Mouse (Mus musculus): Measurements from ENCODE around the gene Rft1. TPM values are rescaled to one million over a fixed set of nuclear protein-coding genes. Genes with fewer than 3 reads are reported as not detected.
A peak's percentile ranks its signal among the peaks of the same experiment; 100 is the strongest.
"Not testable (repeated sequence)": the region's sequence is repeated elsewhere in the genome, so short reads cannot be mapped to it uniquely, and the experiment has no call there.

Rft1 gene
- polyA plus RNA-seq, 1 experiment = 18.7 TPM

DNA sequence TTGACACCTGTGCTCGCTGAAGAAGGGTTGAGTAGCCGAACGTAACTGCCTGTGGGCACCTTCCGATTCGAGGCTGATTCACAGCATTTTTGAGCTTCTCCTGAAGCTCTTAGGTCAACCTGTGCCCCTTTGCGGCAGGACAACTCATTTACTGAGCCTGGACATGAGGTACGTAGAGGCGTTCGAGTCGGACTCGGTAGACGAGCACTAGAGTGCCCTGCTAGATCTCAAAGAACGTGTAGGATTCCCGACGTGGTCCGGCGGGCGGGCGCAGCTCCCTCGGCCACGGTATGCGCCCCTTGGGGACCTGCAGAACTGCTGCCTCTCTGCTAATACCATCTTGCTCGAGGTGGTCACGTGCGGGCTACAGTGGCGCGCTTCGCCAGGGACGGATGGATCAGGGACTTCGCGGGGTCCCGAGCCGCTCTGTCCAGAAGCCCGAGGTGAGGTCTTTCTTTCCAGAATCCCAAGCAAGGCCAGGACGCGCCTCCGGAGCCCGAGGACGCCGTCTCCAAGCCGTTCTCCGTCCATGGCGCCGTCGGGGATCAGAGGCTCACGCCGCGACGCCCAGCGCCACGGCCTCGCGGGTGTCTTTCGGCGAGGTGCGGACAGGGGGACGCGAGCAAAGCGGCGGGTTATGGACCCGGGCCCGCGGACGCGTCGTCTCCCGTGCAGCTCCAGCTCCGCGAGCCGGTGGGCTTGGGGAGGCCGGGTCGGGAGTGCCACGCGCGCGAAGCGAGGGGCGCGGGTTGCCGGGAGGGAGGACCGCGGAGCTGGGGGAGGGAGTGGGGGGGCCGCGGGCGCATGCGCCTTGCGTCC is 60.8 kb downstream of the Rft1 start, which contains the start of gene Sfmbt1:
Gene Sfmbt1, plus strand, starts transcription at position 51 of the 819 bp plus-strand sequence.
- 3% methylated on average over 86 of the region's 87 CpGs for WGBS
- H3K4me1 ChIP-seq (ENCODE audit: control insufficient read depth, insufficient read depth, low read length) = peaks cover 7% of the 10 kb centered on the region
- DNase-seq = no peak
- H3K4me3 ChIP-seq (replicated peaks; ENCODE audit: extremely low read depth, low read depth, low read length) = peak within 1 kb of the TSS; percentile 69
- TF ChIP-seq POLR2A (IDR thresholded peaks at IDR 0.05; ENCODE audit: borderline replicate concordance, extremely low read depth, low read depth, low read length) = no peak
- TF ChIP-seq CTCF (IDR thresholded peaks at IDR 0.05; ENCODE audit: insufficient read depth, low read length) = no peak

DNA sequence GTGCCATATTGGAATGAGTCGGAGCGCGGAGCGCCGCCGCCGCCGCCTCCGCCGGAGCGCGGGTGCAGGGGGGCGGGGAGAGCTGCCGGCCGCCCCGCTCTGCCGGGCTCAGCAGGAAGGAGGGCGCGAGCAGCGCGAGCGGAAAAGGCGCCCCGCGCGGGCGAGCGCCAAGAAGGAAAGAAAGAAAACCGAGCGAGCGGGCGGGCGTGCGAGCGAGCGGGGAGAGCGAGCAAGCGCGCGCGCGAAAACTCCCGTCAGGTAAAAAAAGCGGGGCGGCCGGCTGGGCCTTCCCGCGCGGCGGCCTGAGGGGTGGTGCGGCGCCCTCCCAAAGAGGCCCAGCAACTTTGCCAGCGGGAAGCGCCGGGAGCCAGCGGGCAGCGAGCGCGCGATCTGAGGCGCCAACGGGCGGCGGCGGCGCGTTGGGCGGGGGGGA is 61.5 kb downstream of the Rft1 start:
- WGBS = under 1% methylated on average over 67 of the region's 68 CpGs
- DNase-seq = peak; percentile 69
- no peak for TF ChIP-seq POLR2A (IDR thresholded peaks at IDR 0.05; ENCODE audit: borderline replicate concordance, extremely low read depth, low read depth, low read length)
- no peak for TF ChIP-seq CTCF (IDR thresholded peaks at IDR 0.05; ENCODE audit: insufficient read depth, low read length)
- Histone ChIP-seq H3K4me3 (replicated peaks; ENCODE audit: extremely low read depth, low read depth, low read length) (peak overlapping the region; percentile 69), H3K4me1 (ENCODE audit: control insufficient read depth, insufficient read depth, low read length) (peaks cover 7% of the 10 kb centered on the region)

DNA sequence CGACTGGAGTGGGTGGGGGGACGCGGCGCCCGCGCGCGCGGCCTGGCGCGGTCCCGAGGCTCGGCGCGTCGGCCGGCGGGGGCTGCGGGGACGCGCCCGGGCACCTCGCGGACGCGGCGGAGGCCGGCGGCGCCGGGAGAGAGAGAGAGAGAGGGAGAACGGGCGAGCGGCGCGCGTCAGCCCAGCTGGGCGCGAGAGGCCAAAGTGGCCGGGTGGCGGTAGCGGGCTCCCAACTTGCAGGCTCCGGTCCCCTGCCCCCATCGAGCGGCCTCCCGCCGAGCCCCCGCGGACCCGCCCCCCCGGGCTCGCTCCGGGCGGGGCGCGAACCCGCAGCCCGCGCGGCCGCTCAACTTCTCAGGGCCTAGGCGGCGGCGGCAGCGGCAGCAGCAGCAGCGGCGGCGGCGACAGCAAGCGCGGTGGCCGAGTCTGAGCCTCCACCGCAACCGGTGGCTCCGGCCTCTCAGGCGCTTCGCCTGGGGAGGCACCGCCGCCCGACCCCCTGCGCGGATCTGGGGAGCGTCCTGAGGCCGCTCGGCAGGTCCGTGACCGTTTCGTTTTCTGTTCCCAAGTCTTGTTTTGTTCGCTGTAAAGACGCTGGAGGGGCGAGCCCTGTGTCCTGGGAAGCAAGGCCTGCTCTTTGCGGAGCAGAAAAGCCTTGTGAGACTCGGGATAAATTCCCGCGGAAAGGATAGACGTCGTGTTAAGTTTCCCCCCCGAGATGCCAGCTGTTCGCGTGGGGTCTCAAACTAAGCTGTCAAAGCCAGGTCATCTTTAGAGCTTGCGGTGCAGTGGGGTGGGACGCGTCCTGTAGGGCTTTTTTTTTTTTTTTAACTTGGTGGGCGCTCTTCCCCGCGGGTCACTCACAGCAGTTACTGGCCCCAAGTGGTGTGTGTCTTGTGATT is 62.1 kb downstream of the Rft1 start:
- no peak for TF ChIP-seq POLR2A (IDR thresholded peaks at IDR 0.05; ENCODE audit: borderline replicate concordance, extremely low read depth, low read depth, low read length)
- no peak for TF ChIP-seq CTCF (IDR thresholded peaks at IDR 0.05; ENCODE audit: insufficient read depth, low read length)
- peak overlapping the region; percentile 69 for H3K4me3 ChIP-seq (replicated peaks; ENCODE audit: extremely low read depth, low read depth, low read length)
- H3K4me1 ChIP-seq (ENCODE audit: control insufficient read depth, insufficient read depth, low read length) = peaks cover 7% of the 10 kb centered on the region
- 1% methylated on average over 94 of the region's 106 CpGs for WGBS
- DNase-seq = peak; percentile 68

DNA sequence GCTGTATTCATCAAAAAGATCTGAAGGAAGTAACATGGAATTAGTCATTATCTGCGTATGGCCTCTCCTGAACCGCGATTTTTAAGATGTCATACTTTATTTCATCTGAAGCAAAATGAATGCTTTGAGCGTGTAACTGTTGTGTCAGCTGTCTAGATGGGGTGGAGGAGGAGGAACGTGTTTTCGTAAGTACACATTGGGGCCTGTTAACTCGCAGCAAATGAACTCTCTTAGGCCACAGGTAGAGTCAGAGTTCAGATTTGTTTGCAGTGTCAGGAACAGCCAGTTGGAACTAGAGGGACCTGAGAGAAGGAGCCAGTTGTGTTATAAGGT is 62.8 kb downstream of the Rft1 start:
- no peak for DNase-seq
- H3K4me1 ChIP-seq (ENCODE audit: control insufficient read depth, insufficient read depth, low read length) = peaks cover 7% of the 10 kb centered on the region
- TF ChIP-seq POLR2A (IDR thresholded peaks at IDR 0.05; ENCODE audit: borderline replicate concordance, extremely low read depth, low read depth, low read length) = no peak
- no peak for TF ChIP-seq CTCF (IDR thresholded peaks at IDR 0.05; ENCODE audit: insufficient read depth, low read length)
- peak overlapping the region; percentile 69 for H3K4me3 ChIP-seq (replicated peaks; ENCODE audit: extremely low read depth, low read depth, low read length)
- 14% methylated on average over 7 of the region's 7 CpGs for WGBS

DNA sequence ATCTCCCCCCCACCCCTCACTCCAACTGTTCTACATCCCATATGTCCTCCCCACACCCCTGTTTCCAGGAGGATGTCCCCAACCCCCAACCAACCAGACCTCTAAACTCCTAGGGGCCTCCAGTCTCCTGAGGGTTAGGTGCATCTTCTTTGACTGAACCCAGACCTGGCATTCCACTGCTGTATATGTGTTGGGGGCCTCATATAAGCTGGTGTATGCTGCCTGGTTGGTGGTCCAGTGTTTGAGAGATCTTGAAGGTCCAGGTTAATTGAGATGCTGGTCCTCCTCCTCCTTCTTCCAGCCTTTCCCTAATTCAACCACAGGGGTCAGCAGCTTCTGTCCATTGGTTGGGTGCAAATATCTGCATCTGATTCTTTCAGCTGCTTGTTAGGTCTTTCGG is 64.5 kb downstream of the Rft1 start:
- 88% methylated on average over 1 of the region's 1 CpGs for WGBS
- not testable (repeated sequence) for H3K4me3 ChIP-seq (replicated peaks; ENCODE audit: extremely low read depth, low read depth, low read length); DNase-seq; H3K4me1 ChIP-seq (ENCODE audit: control insufficient read depth, insufficient read depth, low read length)

DNA sequence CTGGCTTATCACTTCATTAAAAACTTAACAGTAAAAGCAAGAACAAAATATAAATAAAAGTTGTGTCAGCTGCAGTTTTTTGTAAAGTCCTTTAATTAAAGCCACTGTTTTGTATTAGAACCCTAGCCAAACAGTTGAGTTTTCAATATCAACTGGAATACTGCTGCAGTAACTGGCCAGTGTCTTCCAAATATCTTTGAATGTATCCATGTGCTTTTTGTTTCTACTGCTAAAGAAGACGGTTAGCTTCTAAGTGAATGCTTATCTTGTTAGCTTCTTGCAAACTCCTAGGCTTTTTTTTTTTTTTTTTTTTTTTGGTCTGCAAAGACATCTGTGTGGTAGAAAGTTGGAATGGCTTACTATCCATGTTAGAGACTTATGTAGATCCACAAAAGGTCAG is 65.4 kb downstream of the Rft1 start:
- DNase-seq = no peak
- WGBS = 63% methylated on average over 1 of the region's 1 CpGs
- Histone ChIP-seq H3K4me1 (ENCODE audit: control insufficient read depth, insufficient read depth, low read length) (peaks cover 7% of the 10 kb centered on the region), H3K4me3 (replicated peaks; ENCODE audit: extremely low read depth, low read depth, low read length) (no peak overlapping the region)
- TF ChIP-seq CTCF (IDR thresholded peaks at IDR 0.05; ENCODE audit: insufficient read depth, low read length) (no peak), POLR2A (IDR thresholded peaks at IDR 0.05; ENCODE audit: borderline replicate concordance, extremely low read depth, low read depth, low read length) (no peak)

DNA sequence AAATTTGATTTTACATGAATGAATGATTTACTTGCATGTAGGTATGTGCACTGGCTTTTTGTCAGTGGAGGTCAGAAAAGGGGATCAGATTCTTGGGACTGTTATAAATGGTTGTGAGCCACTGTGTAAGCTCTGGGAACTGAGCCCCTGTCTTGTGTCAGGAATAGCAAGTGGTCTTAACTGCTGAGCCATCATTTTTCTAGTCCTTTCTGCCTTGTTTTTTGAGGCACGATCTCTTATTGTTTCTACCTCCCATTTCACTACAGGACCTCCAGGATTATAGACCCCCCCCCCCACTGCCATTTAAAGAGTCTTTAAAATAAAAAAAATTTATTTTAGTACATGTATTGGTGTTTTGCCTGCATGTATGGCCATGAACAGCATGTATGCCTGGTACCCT is 67.7 kb downstream of the Rft1 start:
- Histone ChIP-seq H3K4me3 (replicated peaks; ENCODE audit: extremely low read depth, low read depth, low read length) (no peak overlapping the region), H3K4me1 (ENCODE audit: control insufficient read depth, insufficient read depth, low read length) (peaks cover 5% of the 10 kb centered on the region; the same call in 1 of the 2 replicates)
- TF ChIP-seq CTCF (IDR thresholded peaks at IDR 0.05; ENCODE audit: insufficient read depth, low read length) (no peak), POLR2A (IDR thresholded peaks at IDR 0.05; ENCODE audit: borderline replicate concordance, extremely low read depth, low read depth, low read length) (no peak)
- 92% methylated on average over 1 of the region's 1 CpGs for WGBS
- no peak for DNase-seq

DNA sequence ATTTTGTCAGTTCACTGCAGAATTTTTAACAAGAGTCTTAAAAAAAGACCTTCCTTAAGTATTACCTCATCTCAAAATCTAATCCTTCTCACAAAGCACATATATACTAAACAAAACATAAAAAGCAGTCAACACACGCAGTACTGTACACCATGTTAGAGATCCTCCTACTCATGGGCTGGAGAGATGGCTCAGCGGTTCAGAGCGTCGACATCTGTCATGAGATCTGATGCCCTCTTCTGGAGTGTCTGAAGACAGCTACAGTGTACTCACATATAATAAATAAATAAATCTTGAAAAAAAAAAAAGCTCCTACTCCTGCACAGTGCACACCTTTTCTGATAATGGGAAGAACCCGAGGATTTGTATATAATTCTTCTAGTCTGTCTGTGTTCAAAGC is 68.2 kb downstream of the Rft1 start:
- TF ChIP-seq POLR2A (IDR thresholded peaks at IDR 0.05; ENCODE audit: borderline replicate concordance, extremely low read depth, low read depth, low read length) = no peak
- no peak for TF ChIP-seq CTCF (IDR thresholded peaks at IDR 0.05; ENCODE audit: insufficient read depth, low read length)
- DNase-seq = no peak
- H3K4me3 ChIP-seq (replicated peaks; ENCODE audit: extremely low read depth, low read depth, low read length) = no peak overlapping the region
- peaks cover 3% of the 10 kb centered on the region; the same call in 1 of the 2 replicates for H3K4me1 ChIP-seq (ENCODE audit: control insufficient read depth, insufficient read depth, low read length)
- WGBS = 63% methylated on average over 5 of the region's 5 CpGs

DNA sequence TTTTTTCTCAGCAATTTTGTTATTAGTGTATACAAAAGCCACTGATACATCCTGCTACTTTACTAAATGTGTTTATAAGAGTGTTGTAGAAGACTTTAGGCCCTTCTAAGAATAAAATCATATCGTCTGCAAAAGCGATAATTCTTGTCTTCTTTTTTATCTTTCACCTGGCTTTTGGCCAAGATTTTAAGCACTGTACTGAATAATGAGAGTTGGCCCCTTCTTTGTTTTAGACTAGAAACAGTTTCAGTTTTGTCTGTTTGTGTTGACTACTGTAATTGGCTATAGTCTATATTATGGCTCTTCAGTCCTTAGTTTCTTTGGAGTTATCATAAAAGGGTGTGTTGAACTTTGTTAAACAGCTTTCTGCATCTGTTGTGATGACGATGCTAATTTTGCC is 77.7 kb downstream of the Rft1 start:
- DNase-seq = no peak
- no peak for TF ChIP-seq POLR2A (IDR thresholded peaks at IDR 0.05; ENCODE audit: borderline replicate concordance, extremely low read depth, low read depth, low read length)
- TF ChIP-seq CTCF (IDR thresholded peaks at IDR 0.05; ENCODE audit: insufficient read depth, low read length) = no peak
- 46% methylated on average over 3 of the region's 3 CpGs for WGBS
- H3K4me1 ChIP-seq (ENCODE audit: control insufficient read depth, insufficient read depth, low read length) = peaks cover 2% of the 10 kb centered on the region; the same call in 1 of the 2 replicates
- H3K4me3 ChIP-seq (replicated peaks; ENCODE audit: extremely low read depth, low read depth, low read length) = no peak overlapping the region
